Comparison of ENCODE assay signal across 8 mouse cellular contexts in the genomic region with DNA sequence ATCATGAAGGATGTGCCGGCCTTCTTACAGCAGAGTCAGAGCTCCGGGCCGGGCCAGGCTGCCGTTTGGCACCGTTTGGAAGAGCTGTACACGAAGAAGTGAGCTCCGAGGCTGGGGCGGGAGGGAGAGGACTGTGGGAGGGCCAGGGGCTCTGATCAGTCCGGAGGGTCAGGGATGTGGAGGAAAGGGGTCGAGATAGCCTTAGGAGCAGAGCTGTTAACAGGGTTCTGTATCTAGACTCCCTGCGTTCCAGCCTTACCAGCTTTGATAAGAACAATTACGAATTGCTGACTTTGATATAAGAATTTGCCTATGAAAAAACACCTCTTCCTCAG. TPM values are rescaled to one million over a fixed set of nuclear protein-coding genes. Genes with fewer than 3 reads are reported as not detected.
DNase-seq lines count a peak whose midpoint lies in the region; ATAC-seq and TF ChIP-seq lines count a peak whose summit lies in the region.

No protein-coding gene starts in this region.

- H3K27me3 ChIP-seq in lung, embryonic 14.5 days (ENCODE audit: insufficient read depth, low read length), result no peaks in the 10 kb centered on the region
- no peaks in the 10 kb centered on the region for H3K27me3 ChIP-seq in embryonic facial prominence, embryonic 15.5 days
- H3K27me3 ChIP-seq in intestine, embryonic 16.5 days (replicated peaks; ENCODE audit: control insufficient read depth, insufficient read depth, low read length), result no peaks in the 10 kb centered on the region
- H3K27me3 ChIP-seq in neural tube, embryonic 13.5 days, result no peaks in the 10 kb centered on the region

- peak; percentile 54; the same call in 1 of the 2 replicates for ATAC-seq in lung, embryonic 14.5 days (ENCODE audit: insufficient read depth)
- ATAC-seq in embryonic facial prominence, embryonic 15.5 days (ENCODE audit: insufficient number of reproducible peaks, low FRiP score, low TSS enrichment, low read depth), result peak; percentile 39
- ATAC-seq in intestine, embryonic 16.5 days, result no peak; the same call in 1 of the 2 replicates
- peak; percentile 70 for ATAC-seq in neural tube, embryonic 13.5 days (ENCODE audit: low read depth)
- ATAC-seq in inflammation-experienced regulatory T-cells, adult 6 months, result no peak

- peak overlapping the region; percentile 38; the same call in 1 of the 2 replicates for H3K27ac ChIP-seq in lung, embryonic 14.5 days (ENCODE audit: low read depth)
- peak overlapping the region; percentile 70 for H3K27ac ChIP-seq in embryonic facial prominence, embryonic 15.5 days (replicated peaks)
- peak overlapping the region; percentile 40 for H3K27ac ChIP-seq in intestine, embryonic 16.5 days (ENCODE audit: low read length)
- peak overlapping the region; percentile 86 for H3K27ac ChIP-seq in neural tube, embryonic 13.5 days (replicated peaks)

- peak overlapping the region; percentile 79 for H3K9ac ChIP-seq in lung, embryonic 14.5 days
- H3K9ac ChIP-seq in embryonic facial prominence, embryonic 15.5 days, result peak overlapping the region; percentile 89
- peak overlapping the region; percentile 84 for H3K9ac ChIP-seq in intestine, embryonic 16.5 days (ENCODE audit: low read depth, low read length)
- peak overlapping the region; percentile 93 for H3K9ac ChIP-seq in neural tube, embryonic 13.5 days

- H3K36me3 ChIP-seq in lung, embryonic 14.5 days (ENCODE audit: insufficient read depth), result peaks cover 28% of the 10 kb centered on the region
- H3K36me3 ChIP-seq in embryonic facial prominence, embryonic 15.5 days, result peaks cover 19% of the 10 kb centered on the region
- H3K36me3 ChIP-seq in intestine, embryonic 16.5 days (ENCODE audit: control insufficient read depth, insufficient read depth, low read length), result no peaks in the 10 kb centered on the region
- peaks cover 35% of the 10 kb centered on the region for H3K36me3 ChIP-seq in neural tube, embryonic 13.5 days

- WGBS in lung, embryonic 14.5 days, result 0% methylated on average over 12 of the region's 12 CpGs
- WGBS in embryonic facial prominence, embryonic 15.5 days, result 1% methylated on average over 12 of the region's 12 CpGs
- WGBS in intestine, embryonic 16.5 days, result under 1% methylated on average over 12 of the region's 12 CpGs
- WGBS in neural tube, embryonic 13.5 days, result under 1% methylated on average over 12 of the region's 12 CpGs

- H3K9me3 ChIP-seq in lung, embryonic 14.5 days (ENCODE audit: low read depth, low read length), result no peaks in the 10 kb centered on the region
- no peaks in the 10 kb centered on the region for H3K9me3 ChIP-seq in embryonic facial prominence, embryonic 15.5 days (replicated peaks)
- H3K9me3 ChIP-seq in intestine, embryonic 16.5 days (ENCODE audit: control insufficient read depth, low read length), result no peaks in the 10 kb centered on the region
- no peaks in the 10 kb centered on the region for H3K9me3 ChIP-seq in neural tube, embryonic 13.5 days

- H3K4me3 ChIP-seq in lung, embryonic 14.5 days (ENCODE audit: low read depth, low read length), result peak overlapping the region; percentile 89
- peak overlapping the region; percentile 93 for H3K4me3 ChIP-seq in embryonic facial prominence, embryonic 15.5 days (replicated peaks)
- peak overlapping the region; percentile 81 for H3K4me3 ChIP-seq in intestine, embryonic 16.5 days (ENCODE audit: low read length)
- peak overlapping the region; percentile 91 for H3K4me3 ChIP-seq in neural tube, embryonic 13.5 days

- peaks cover 4% of the 10 kb centered on the region; the same call in 1 of the 2 replicates for H3K4me1 ChIP-seq in lung, embryonic 14.5 days (ENCODE audit: insufficient read depth)
- peaks cover 12% of the 10 kb centered on the region for H3K4me1 ChIP-seq in embryonic facial prominence, embryonic 15.5 days
- H3K4me1 ChIP-seq in intestine, embryonic 16.5 days (ENCODE audit: control insufficient read depth, insufficient read depth, low read length), result peaks cover 15% of the 10 kb centered on the region
- H3K4me1 ChIP-seq in neural tube, embryonic 13.5 days (replicated peaks), result peaks cover 26% of the 10 kb centered on the region

- peak overlapping the region; percentile 87 for H3K4me2 ChIP-seq in lung, embryonic 14.5 days
- peak overlapping the region; percentile 56 for H3K4me2 ChIP-seq in embryonic facial prominence, embryonic 15.5 days (replicated peaks)
- peak overlapping the region; percentile 50 for H3K4me2 ChIP-seq in intestine, embryonic 16.5 days (ENCODE audit: low read depth, low read length)
- H3K4me2 ChIP-seq in neural tube, embryonic 13.5 days, result peak overlapping the region; percentile 69

- DNase-seq in lung, embryonic 14.5 days, result no peak
- DNase-seq in lung, postnatal 25 days (ENCODE audit: low spot score), result no peak
- DNase-seq in cerebellum, adult 9-10 months, result no peak
- no peak for DNase-seq in layer of hippocampus, postnatal 14 days (ENCODE audit: low spot score in 2 of 2)

- TF ChIP-seq CTCF in lung, embryonic 14.5 days (IDR thresholded peaks at IDR 0.05; ENCODE audit: low read depth), result no peak

RNA-seq across cellular contexts. Expression of a gene that starts 0.3 kb away (rescaled TPM):
- polyA plus RNA-seq in lung, embryonic 14.5 days (2014; fragmentation: Nextera tagmentation; extraction: Ambion mirVana), result 16.6 and 18.2 TPM in 2 replicates
- polyA plus RNA-seq in embryonic facial prominence, embryonic 15.5 days (2015; fragmentation: Nextera tagmentation; extraction: Ambion mirVana), result 25.1 and 27.4 TPM in 2 replicates
- polyA plus RNA-seq in intestine, embryonic 16.5 days (2015; fragmentation: Nextera tagmentation; extraction: Ambion mirVana), result 38.6 and 39.2 TPM in 2 replicates
- 42.3 and 46.8 TPM in 2 replicates for polyA plus RNA-seq in neural tube, embryonic 13.5 days (2015; fragmentation: Nextera tagmentation; extraction: Ambion mirVana)
- 10 to 100 TPM; 60.2 to 65.6 TPM for total RNA-seq in layer of hippocampus, postnatal 14 days (2021)
- 10 to 100 TPM in 2 of 3 experiments, 1 to 10 TPM in 1; 9.1 to 10.8 (median 10.6) TPM for polyA plus RNA-seq in inflammation-experienced regulatory T-cells, adult 6 months (2017; shearing (Covaris generic))

RNA-seq across cellular contexts. Expression of a gene that starts 0.7 kb away (rescaled TPM):
- 139 and 167 TPM in 2 replicates for polyA plus RNA-seq in lung, embryonic 14.5 days (2014; fragmentation: Nextera tagmentation; extraction: Ambion mirVana)
- 206 and 209 TPM in 2 replicates for polyA plus RNA-seq in embryonic facial prominence, embryonic 15.5 days (2015; fragmentation: Nextera tagmentation; extraction: Ambion mirVana)
- 182 and 197 TPM in 2 replicates for polyA plus RNA-seq in intestine, embryonic 16.5 days (2015; fragmentation: Nextera tagmentation; extraction: Ambion mirVana)
- 258 and 283 TPM in 2 replicates for polyA plus RNA-seq in neural tube, embryonic 13.5 days (2015; fragmentation: Nextera tagmentation; extraction: Ambion mirVana)
- 100 to 1,000 TPM; 131 to 135 TPM for total RNA-seq in layer of hippocampus, postnatal 14 days (2021)
- 100 to 1,000 TPM in 2 of 3 experiments, 10 to 100 TPM in 1; 98.5 to 206 (median 105) TPM for polyA plus RNA-seq in inflammation-experienced regulatory T-cells, adult 6 months (2017; shearing (Covaris generic))

RNA-seq across cellular contexts. Expression of a gene that starts 17.8 kb away (rescaled TPM):
- 1.7 TPM in 1 of 2 replicates, not detected in the other for polyA plus RNA-seq in lung, embryonic 14.5 days (2014; fragmentation: Nextera tagmentation; extraction: Ambion mirVana)
- 23.3 and 34.9 TPM in 2 replicates for polyA plus RNA-seq in embryonic facial prominence, embryonic 15.5 days (2015; fragmentation: Nextera tagmentation; extraction: Ambion mirVana)
- polyA plus RNA-seq in intestine, embryonic 16.5 days (2015; fragmentation: Nextera tagmentation; extraction: Ambion mirVana), result 0.45 and 0.62 TPM in 2 replicates
- 0.91 TPM in 1 of 2 replicates, not detected in the other for polyA plus RNA-seq in neural tube, embryonic 13.5 days (2015; fragmentation: Nextera tagmentation; extraction: Ambion mirVana)
- 1 to 10 TPM; 1.4 to 1.5 TPM for total RNA-seq in layer of hippocampus, postnatal 14 days (2021)
- polyA plus RNA-seq in inflammation-experienced regulatory T-cells, adult 6 months (2017; shearing (Covaris generic)), result not detected

RNA-seq across cellular contexts. Expression of a gene that starts 25.1 kb away (rescaled TPM):
- polyA plus RNA-seq in lung, embryonic 14.5 days (2014; fragmentation: Nextera tagmentation; extraction: Ambion mirVana), result 40.9 and 47.0 TPM in 2 replicates
- polyA plus RNA-seq in embryonic facial prominence, embryonic 15.5 days (2015; fragmentation: Nextera tagmentation; extraction: Ambion mirVana), result 64.2 and 67.5 TPM in 2 replicates
- 33.1 and 35.1 TPM in 2 replicates for polyA plus RNA-seq in intestine, embryonic 16.5 days (2015; fragmentation: Nextera tagmentation; extraction: Ambion mirVana)
- 42.4 and 48.1 TPM in 2 replicates for polyA plus RNA-seq in neural tube, embryonic 13.5 days (2015; fragmentation: Nextera tagmentation; extraction: Ambion mirVana)
- 10 to 100 TPM; 28.4 to 29.5 TPM for total RNA-seq in layer of hippocampus, postnatal 14 days (2021)
- polyA plus RNA-seq in inflammation-experienced regulatory T-cells, adult 6 months (2017; shearing (Covaris generic)), result 10 to 100 TPM; 43.0 to 59.7 (median 53.0) TPM

RNA-seq across cellular contexts. Expression of a gene that starts 25.7 kb away (rescaled TPM):
- polyA plus RNA-seq in lung, embryonic 14.5 days (2014; fragmentation: Nextera tagmentation; extraction: Ambion mirVana), result 53.8 and 54.8 TPM in 2 replicates
- 78.8 and 86.1 TPM in 2 replicates for polyA plus RNA-seq in embryonic facial prominence, embryonic 15.5 days (2015; fragmentation: Nextera tagmentation; extraction: Ambion mirVana)
- 68.3 and 70.1 TPM in 2 replicates for polyA plus RNA-seq in intestine, embryonic 16.5 days (2015; fragmentation: Nextera tagmentation; extraction: Ambion mirVana)
- polyA plus RNA-seq in neural tube, embryonic 13.5 days (2015; fragmentation: Nextera tagmentation; extraction: Ambion mirVana), result 99.1 and 107 TPM in 2 replicates
- total RNA-seq in layer of hippocampus, postnatal 14 days (2021), result 10 to 100 TPM; 88.2 to 90.6 TPM
- 10 to 100 TPM; 57.0 to 69.1 (median 66.3) TPM for polyA plus RNA-seq in inflammation-experienced regulatory T-cells, adult 6 months (2017; shearing (Covaris generic))

Comparison
In these comparisons a context has a peak if more than half of its experiments do, and no peak if none do; other contexts are left out.
1. ATAC-seq: peak in lung, embryonic 14.5 days (single experiment), embryonic facial prominence, embryonic 15.5 days (single experiment) and neural tube, embryonic 13.5 days (single experiment); none in intestine, embryonic 16.5 days (single experiment) and inflammation-experienced regulatory T-cells, adult 6 months (single experiment).
2. Peak in every context shown above with its lines, with median percentiles within 50 percentile points of each other: H3K27ac ChIP-seq, H3K4me2 ChIP-seq, H3K4me3 ChIP-seq and H3K9ac ChIP-seq.